Mouse (Mus musculus): ENCODE results near the gene Pdik1l. TPM values are rescaled to one million over a fixed set of nuclear protein-coding genes. Genes with fewer than 3 reads are reported as not detected.

Pdik1l gene
- polyA plus RNA-seq, 1 experiment from 2014 or later: 11.3 TPM

GRCm38 (mm10) chr4:134257198-134258009, 30.3 kb downstream of the Pdik1l start:
- ATAC-seq (replicated peaks; ENCODE audit: insufficient number of reproducible peaks, insufficient read depth, low FRiP score, low read depth): no peak
- no peak overlapping the region for H3K9ac ChIP-seq
- H3K27me3 ChIP-seq: peaks cover 15% of the 10 kb centered on the region
- no peaks in the 10 kb centered on the region for H3K9me3 ChIP-seq (replicated peaks)
- H3K27ac ChIP-seq: peak overlapping the region; percentile 55
- H3K4me2 ChIP-seq: no peak overlapping the region
- H3K4me3 ChIP-seq: no peak overlapping the region
- peaks cover 45% of the 10 kb centered on the region for H3K4me1 ChIP-seq (replicated peaks)
- 26% methylated on average over 11 of the region's 11 CpGs for WGBS
- no peaks in the 10 kb centered on the region for H3K36me3 ChIP-seq

DNA sequence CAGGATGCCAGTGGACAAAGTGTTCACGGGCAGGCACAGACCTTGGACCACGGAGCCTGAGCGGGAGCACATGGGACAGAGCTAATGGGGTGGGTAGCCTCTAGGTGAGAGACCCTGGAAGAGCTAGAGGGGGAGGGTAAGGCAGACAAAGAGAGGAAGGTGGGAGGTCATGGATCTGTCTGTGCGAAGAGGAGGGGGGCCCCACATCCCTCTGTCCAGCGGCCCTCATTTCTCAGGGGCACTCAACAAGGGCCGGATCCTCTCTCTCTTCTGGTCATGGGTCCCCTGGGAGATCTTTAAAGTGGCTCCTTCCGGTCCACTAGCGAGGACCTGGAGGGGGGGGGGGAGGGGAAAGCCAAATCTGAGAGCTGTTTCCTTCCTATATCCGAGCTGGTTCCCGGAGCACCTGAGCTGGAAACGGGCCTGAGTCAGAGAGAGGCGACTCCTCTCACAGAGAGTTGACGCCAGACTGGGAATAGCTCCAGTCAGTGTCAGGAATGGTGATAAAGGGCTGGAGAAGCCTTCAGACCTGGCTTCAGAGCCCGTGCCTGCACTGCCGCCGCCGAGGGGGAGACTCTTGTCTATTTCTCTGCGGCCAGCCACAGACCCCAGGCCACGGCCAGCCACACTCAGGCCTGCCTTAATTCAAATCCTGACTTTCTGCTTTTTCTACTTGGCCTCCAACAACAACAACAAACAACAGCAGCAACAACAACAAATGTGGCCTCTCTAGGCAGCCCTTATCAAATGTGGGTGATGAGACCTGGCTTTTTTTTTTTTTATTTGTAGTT, 31.1 kb downstream of the Pdik1l start:
- Histone ChIP-seq H3K4me3 (no peak overlapping the region), H3K9ac (no peak overlapping the region), H3K36me3 (no peaks in the 10 kb centered on the region), H3K27ac (peak overlapping the region; percentile 51), H3K4me1 (replicated peaks) (peaks cover 53% of the 10 kb centered on the region), H3K9me3 (replicated peaks) (no peaks in the 10 kb centered on the region), H3K27me3 (peaks cover 23% of the 10 kb centered on the region), H3K4me2 (peak overlapping the region; percentile 36)
- 19% methylated on average over 19 of the region's 19 CpGs for WGBS
- peak; percentile 28; the same call in 1 of the 2 replicates for ATAC-seq (replicated peaks; ENCODE audit: insufficient number of reproducible peaks, insufficient read depth, low FRiP score, low read depth)

DNA sequence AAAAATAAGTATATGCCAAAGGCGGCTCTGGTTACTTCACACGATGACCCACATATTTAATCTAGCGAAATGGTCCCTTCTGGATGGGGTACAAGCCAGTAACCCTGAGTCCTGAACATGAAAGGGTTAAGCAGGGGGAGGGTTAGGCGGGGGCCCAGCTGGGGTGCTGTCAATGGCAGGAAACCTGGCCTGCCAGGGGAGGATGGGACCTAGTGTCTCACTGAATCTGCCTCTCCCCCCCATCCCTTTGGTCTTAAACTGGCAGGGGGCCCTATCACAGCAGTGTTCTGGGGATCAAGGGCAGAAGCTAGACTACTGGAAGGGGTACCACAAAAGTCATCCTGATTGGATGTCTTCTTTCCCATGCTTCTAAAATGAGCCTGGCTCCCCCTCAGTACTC, 31.8 kb downstream of the Pdik1l start:
- Histone ChIP-seq H3K4me2 (peak overlapping the region; percentile 6; the same call in 1 of the 2 replicates), H3K4me1 (replicated peaks) (peaks cover 60% of the 10 kb centered on the region)
- WGBS: 47% methylated on average over 4 of the region's 4 CpGs

DNA sequence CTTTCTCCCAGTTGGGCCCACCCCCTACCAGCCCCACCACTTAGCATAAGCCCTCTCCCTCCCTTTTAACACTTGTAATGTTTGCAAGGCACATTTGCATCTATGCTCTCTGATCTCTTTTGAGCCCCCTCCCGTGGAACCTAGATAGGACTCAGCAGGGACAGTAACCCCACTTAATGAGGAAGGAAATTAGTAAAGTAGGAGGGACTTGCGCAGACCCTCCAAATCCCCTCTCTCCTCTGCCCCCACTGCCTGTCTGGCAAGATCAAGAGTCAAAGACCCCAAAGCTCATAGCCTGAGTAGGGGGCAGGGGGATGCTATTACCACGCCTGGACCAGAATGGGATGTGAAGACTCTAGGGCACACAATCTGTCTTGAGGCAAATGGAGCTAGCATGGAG, 32.9 kb downstream of the Pdik1l start:
- Histone ChIP-seq H3K4me2 (no peak overlapping the region), H3K9ac (no peak overlapping the region), H3K36me3 (no peaks in the 10 kb centered on the region), H3K4me3 (no peak overlapping the region), H3K27me3 (peaks cover 39% of the 10 kb centered on the region), H3K27ac (no peak overlapping the region), H3K4me1 (replicated peaks) (peaks cover 70% of the 10 kb centered on the region), H3K9me3 (replicated peaks) (no peaks in the 10 kb centered on the region)
- no peak for ATAC-seq (replicated peaks; ENCODE audit: insufficient number of reproducible peaks, insufficient read depth, low FRiP score, low read depth)
- whole genome bisulfite sequencing: 58% methylated on average over 3 of the region's 3 CpGs

More for the DNA sequence above, 31.8 kb downstream of the Pdik1l start:
- H3K9me3 ChIP-seq (replicated peaks): no peaks in the 10 kb centered on the region
- H3K27ac ChIP-seq: peak overlapping the region; percentile 24
- H3K4me3 ChIP-seq: no peak overlapping the region
- H3K9ac ChIP-seq: no peak overlapping the region
- no peak for ATAC-seq (replicated peaks; ENCODE audit: insufficient number of reproducible peaks, insufficient read depth, low FRiP score, low read depth)
- H3K27me3 ChIP-seq: peaks cover 31% of the 10 kb centered on the region
- H3K36me3 ChIP-seq: no peaks in the 10 kb centered on the region

DNA sequence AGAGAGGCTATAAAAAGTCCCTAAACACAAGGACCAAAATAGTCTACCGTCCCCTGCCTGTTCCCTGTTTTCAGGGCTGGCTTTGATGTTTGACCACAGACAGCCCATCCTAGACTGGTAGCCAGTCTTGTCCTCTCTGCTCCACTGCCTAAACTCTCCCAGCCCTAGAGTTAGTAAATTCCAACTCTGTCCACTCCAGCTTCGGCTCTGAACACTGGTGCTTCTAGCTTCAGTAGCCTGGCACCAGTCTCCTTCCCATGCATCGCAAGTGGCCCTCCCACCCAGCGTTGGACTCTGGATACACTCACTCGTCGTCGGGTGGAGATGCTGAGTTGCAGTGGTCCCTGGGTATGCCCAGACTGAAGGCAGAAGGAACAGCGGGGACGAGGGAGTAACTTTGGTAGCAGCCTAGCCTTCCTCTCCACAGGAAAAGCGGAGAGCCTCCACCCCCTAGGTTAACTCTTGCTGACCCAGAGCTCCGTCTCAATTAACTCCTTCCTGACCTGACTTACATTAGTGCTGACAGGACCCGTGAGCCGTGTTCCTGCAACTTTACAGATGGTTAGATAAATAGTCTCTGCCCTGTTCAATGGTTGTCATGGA, 33.9 kb downstream of the Pdik1l start, which contains the start of gene Grrp1:
TSS of gene Grrp1 (minus strand) at position 385 of the 603 bp plus-strand sequence.
- H3K9me3 ChIP-seq (replicated peaks): no peaks in the 10 kb centered on the region
- H3K4me2 ChIP-seq: peak within 1 kb of the TSS; percentile 94
- peaks cover 48% of the 10 kb centered on the region for H3K27me3 ChIP-seq
- 5% methylated on average over 13 of the region's 13 CpGs for WGBS
- H3K27ac ChIP-seq: peak within 1 kb of the TSS; percentile 59
- no peak for ATAC-seq (replicated peaks; ENCODE audit: insufficient number of reproducible peaks, insufficient read depth, low FRiP score, low read depth)
- H3K36me3 ChIP-seq: no peaks in the 10 kb centered on the region
- peak within 1 kb of the TSS; percentile 55 for H3K4me3 ChIP-seq
- H3K4me1 ChIP-seq (replicated peaks): peaks cover 77% of the 10 kb centered on the region
- H3K9ac ChIP-seq: peak within 1 kb of the TSS; percentile 39

GRCm38 (mm10) chr4:134252911-134253721, 34.6 kb downstream of the Pdik1l start:
- Histone ChIP-seq H3K4me3 (peak overlapping the region; percentile 55), H3K9me3 (replicated peaks) (no peaks in the 10 kb centered on the region), H3K27ac (peak overlapping the region; percentile 59), H3K27me3 (peaks cover 54% of the 10 kb centered on the region), H3K36me3 (no peaks in the 10 kb centered on the region), H3K4me1 (replicated peaks) (peaks cover 76% of the 10 kb centered on the region), H3K4me2 (peak overlapping the region; percentile 94), H3K9ac (peak overlapping the region; percentile 39)
- 40% methylated on average over 15 of the region's 15 CpGs for WGBS
- ATAC-seq (replicated peaks; ENCODE audit: insufficient number of reproducible peaks, insufficient read depth, low FRiP score, low read depth): no peak

GRCm38 (mm10) chr4:134252131-134252910, 35.4 kb downstream of the Pdik1l start:
- no peak for ATAC-seq (replicated peaks; ENCODE audit: insufficient number of reproducible peaks, insufficient read depth, low FRiP score, low read depth)
- H3K4me3 ChIP-seq: peak overlapping the region; percentile 55
- H3K4me2 ChIP-seq: peak overlapping the region; percentile 94
- peak overlapping the region; percentile 62 for H3K9ac ChIP-seq
- peaks cover 68% of the 10 kb centered on the region for H3K4me1 ChIP-seq (replicated peaks)
- H3K27me3 ChIP-seq: peaks cover 61% of the 10 kb centered on the region
- peak overlapping the region; percentile 59 for H3K27ac ChIP-seq
- no peaks in the 10 kb centered on the region for H3K9me3 ChIP-seq (replicated peaks)
- H3K36me3 ChIP-seq: no peaks in the 10 kb centered on the region
- 28% methylated on average over 22 of the region's 22 CpGs for WGBS

GRCm38 (mm10) chr4:134251241-134252130, 36.2 kb downstream of the Pdik1l start:
- ATAC-seq (replicated peaks; ENCODE audit: insufficient number of reproducible peaks, insufficient read depth, low FRiP score, low read depth): no peak
- Histone ChIP-seq H3K27ac (peak overlapping the region; percentile 59; the same call in 1 of the 2 replicates), H3K36me3 (no peaks in the 10 kb centered on the region), H3K9ac (peak overlapping the region; percentile 62), H3K9me3 (replicated peaks) (no peaks in the 10 kb centered on the region), H3K4me2 (peak overlapping the region; percentile 94), H3K4me3 (peak overlapping the region; percentile 55), H3K27me3 (peaks cover 65% of the 10 kb centered on the region), H3K4me1 (replicated peaks) (peaks cover 60% of the 10 kb centered on the region)
- WGBS: under 1% methylated on average over 91 of the region's 91 CpGs

GRCm38 (mm10) chr4:134250930-134251240, 36.8 kb downstream of the Pdik1l start:
- H3K9me3 ChIP-seq (replicated peaks): no peaks in the 10 kb centered on the region
- H3K4me1 ChIP-seq (replicated peaks): peaks cover 57% of the 10 kb centered on the region
- H3K9ac ChIP-seq: peak overlapping the region; percentile 62; the same call in 1 of the 2 replicates
- ATAC-seq (replicated peaks; ENCODE audit: insufficient number of reproducible peaks, insufficient read depth, low FRiP score, low read depth): no peak
- H3K4me3 ChIP-seq: peak overlapping the region; percentile 55
- 21% methylated on average over 10 of the region's 10 CpGs for WGBS
- peak overlapping the region; percentile 94 for H3K4me2 ChIP-seq
- H3K27me3 ChIP-seq: peaks cover 67% of the 10 kb centered on the region
- no peak overlapping the region for H3K27ac ChIP-seq
- H3K36me3 ChIP-seq: no peaks in the 10 kb centered on the region
